Mouse (Mus musculus): ENCODE data around the gene Ly6g6e. TPM values are rescaled to one million over a fixed set of nuclear protein-coding genes. Genes with fewer than 3 reads are reported as not detected.

Ly6g6e gene
- total RNA-seq, 1 experiment from 2014 or later, result not detected

Other genes starting within 250 kb of the Ly6g6e start
- gene Stk19, start 240.0 kb upstream of the Ly6g6e start, total RNA-seq (2023), result 55.8 TPM
- gene Dxo, start 239.9 kb upstream of the Ly6g6e start, total RNA-seq (2023), result 86.0 TPM
- 121 TPM for gene Skiv2l, start 226.7 kb upstream of the Ly6g6e start, total RNA-seq (2023)
- gene Nelfe, start 226.5 kb upstream of the Ly6g6e start, total RNA-seq (2023), result 22.0 TPM
- 0.64 TPM for gene Cfb, start 214.4 kb upstream of the Ly6g6e start, total RNA-seq (2023)
- gene Zbtb12, start 197.4 kb upstream of the Ly6g6e start, total RNA-seq (2023), result 4.4 TPM
- gene Gm20547, start 194.9 kb upstream of the Ly6g6e start, total RNA-seq (2023), result 0.38 TPM
- gene C2, start 178.6 kb upstream of the Ly6g6e start, total RNA-seq (2023), result 1.6 TPM
- 113 TPM for gene Ehmt2, start 178.4 kb upstream of the Ly6g6e start, total RNA-seq (2023)
- gene Slc44a4, start 162.4 kb upstream of the Ly6g6e start, total RNA-seq (2023), result not detected
- gene Neu1, start 145.6 kb upstream of the Ly6g6e start, total RNA-seq (2023), result 44.2 TPM
- 97.6 TPM for gene Hspa1b, start 117.7 kb upstream of the Ly6g6e start, total RNA-seq (2023)
- gene Gm20481, start 107.0 kb upstream of the Ly6g6e start, total RNA-seq (2023), result not detected
- gene Hspa1a, start 104.7 kb upstream of the Ly6g6e start, total RNA-seq (2023), result 57.4 TPM
- gene Hspa1l, start 104.2 kb upstream of the Ly6g6e start, total RNA-seq (2023), result not detected
- 24.0 TPM for gene Lsm2, start 95.0 kb upstream of the Ly6g6e start, total RNA-seq (2023)
- gene Vars, start 75.9 kb upstream of the Ly6g6e start, total RNA-seq (2023), result 85.0 TPM
- gene Vwa7, start 60.3 kb upstream of the Ly6g6e start, total RNA-seq (2023), result not detected
- gene Sapcd1, start 48.9 kb upstream of the Ly6g6e start, total RNA-seq (2023), result 1.4 TPM
- gene Msh5, start 30.2 kb upstream of the Ly6g6e start, total RNA-seq (2023), result 3.2 TPM
- 137 TPM for gene Clic1, start 26.9 kb upstream of the Ly6g6e start, total RNA-seq (2023)
- 0.70 TPM for gene Ddah2, start 17.9 kb upstream of the Ly6g6e start, total RNA-seq (2023)
- not detected for gene Ly6g6c, start 11.5 kb upstream of the Ly6g6e start, total RNA-seq (2023)
- gene Mpig6b, start 10.7 kb upstream of the Ly6g6e start, total RNA-seq (2023), result not detected
- gene Ly6g6d, start 1.2 kb downstream of the Ly6g6e start, total RNA-seq (2023), result not detected
- gene Ly6g6f, start 8.7 kb downstream of the Ly6g6e start, total RNA-seq (2023), result not detected
- gene Abhd16a, start 12.4 kb downstream of the Ly6g6e start, total RNA-seq (2023), result 60.6 TPM
- gene Ly6g5c, start 31.4 kb downstream of the Ly6g6e start, total RNA-seq (2023), result not detected
- 1.5 TPM for gene Ly6g5b, start 38.5 kb downstream of the Ly6g6e start, total RNA-seq (2023)
- gene Gpank1, start 44.6 kb downstream of the Ly6g6e start, total RNA-seq (2023), result 28.7 TPM
- 118 TPM for gene Csnk2b, start 45.2 kb downstream of the Ly6g6e start, total RNA-seq (2023)
- 15.3 TPM for gene D17H6S53E, start 49.5 kb downstream of the Ly6g6e start, total RNA-seq (2023)
- not detected for gene Apom, start 55.1 kb downstream of the Ly6g6e start, total RNA-seq (2023)
- gene Bag6, start 58.3 kb downstream of the Ly6g6e start, total RNA-seq (2023), result 487 TPM
- 292 TPM for gene Prrc2a, start 88.0 kb downstream of the Ly6g6e start, total RNA-seq (2023)
- 8.6 TPM for gene Aif1, start 99.2 kb downstream of the Ly6g6e start, total RNA-seq (2023)
- gene Lst1, start 111.5 kb downstream of the Ly6g6e start, total RNA-seq (2023), result 9.5 TPM
- gene Ltb, start 117.5 kb downstream of the Ly6g6e start, total RNA-seq (2023), result 417 TPM
- gene Tnf, start 125.1 kb downstream of the Ly6g6e start, total RNA-seq (2023), result 11.3 TPM
- 15.7 TPM for gene Lta, start 128.4 kb downstream of the Ly6g6e start, total RNA-seq (2023)
- not detected for gene Gm16181, start 143.9 kb downstream of the Ly6g6e start, total RNA-seq (2023)
- 1.00 TPM for gene Atp6v1g2, start 156.8 kb downstream of the Ly6g6e start, total RNA-seq (2023)
- gene Nfkbil1, start 158.9 kb downstream of the Ly6g6e start, total RNA-seq (2023), result 9.4 TPM
- gene Ddx39b, start 164.8 kb downstream of the Ly6g6e start, total RNA-seq (2023), result 422 TPM
- 2,346 TPM for gene H2-D1, start 185.8 kb downstream of the Ly6g6e start, total RNA-seq (2023)
- 12.5 TPM for gene H2-Q1, start 243.5 kb downstream of the Ly6g6e start, total RNA-seq (2023)

All from CD4-positive naive resting alpha-beta T cell, adult 76 days (primary cell).